Mouse (Mus musculus) forebrain, embryonic 10.5 days (tissue): Measurements from ENCODE around the gene Ralgps1. TPM values are rescaled to one million over a fixed set of nuclear protein-coding genes. Genes with fewer than 3 reads are reported as not detected.
A peak's percentile ranks its signal among the peaks of the same experiment; 100 is the strongest.
"Not testable (repeated sequence)": the region's sequence is repeated elsewhere in the genome, so short reads cannot be mapped to it uniquely, and the experiment has no call there.

Experiments used
- DNase-seq: peaks from one replicate; pipeline ENCODE4 v3.0.0-alpha.2; 2017; ENCODE audit warnings: low spot score; ENCODE audit errors: extremely low spot score
- H3K27ac ChIP-seq: fragments of 300-500 bp; sonication (generic); 2 replicates; pipeline ENCODE4 v1.5.1; 2016; ENCODE audit warnings: mild to moderate bottlenecking
- H3K27me3 ChIP-seq: fragments of 300-500 bp; sonication (generic); 2 replicates; pipeline ENCODE4 v1.6.1; 2016; ENCODE audit warnings: mild to moderate bottlenecking; ENCODE audit not compliant: poor library complexity, severe bottlenecking
- H3K36me3 ChIP-seq: fragments of 300-500 bp; sonication (generic); replicated peaks from 2 replicates; pipeline ENCODE4 v1.6.1; 2016; ENCODE audit warnings: mild to moderate bottlenecking, moderate library complexity
- H3K4me1 ChIP-seq: fragments of 300-500 bp; sonication (generic); 2 replicates; pipeline ENCODE4 v1.6.1; 2016
- H3K4me3 ChIP-seq: fragments of 300-500 bp; sonication (generic); 2 replicates; pipeline ENCODE4 v1.5.1; 2016; ENCODE audit warnings: mild to moderate bottlenecking, moderate library complexity
- H3K9me3 ChIP-seq: fragments of 300-500 bp; sonication (generic); 2 replicates; pipeline ENCODE4 v1.6.1; 2016; ENCODE audit warnings: mild to moderate bottlenecking, moderate library complexity
- WGBS: fragments of 180-500 bp; shearing (Covaris S2); methylation state at CpG from one replicate; pipeline ENCODE4 v1.1.7; 2016; 5-methylcytosine and 5-hydroxymethylcytosine counted together
- polyA plus RNA-seq: library from polyadenylated mRNA; unstranded; fragments of >200 nt; fragmentation: Nextera tagmentation; extraction: Ambion mirVana; gene quantifications from 2 replicates; pipeline ENCODE4 v1.2.1, GENCODE M21; 2016

The Ralgps1 gene
- polyA plus RNA-seq, 1 experiment from 2014 or later: 6.9 TPM

- Histone ChIP-seq H3K9me3 (no peaks in the 10 kb centered on the region), H3K27me3 (peaks cover 29% of the 10 kb centered on the region), H3K4me3 (no peak overlapping the region), H3K27ac (no peak overlapping the region), H3K36me3 (no peaks in the 10 kb centered on the region), H3K4me1 (peaks cover 14% of the 10 kb centered on the region)
- DNase-seq: no peak
- WGBS: 94% methylated on average over 6 of the region's 6 CpGs
Measured at GRCm38 (mm10) chr2:33136366-33136765, 234.9 kb downstream of the Ralgps1 start.

DNA sequence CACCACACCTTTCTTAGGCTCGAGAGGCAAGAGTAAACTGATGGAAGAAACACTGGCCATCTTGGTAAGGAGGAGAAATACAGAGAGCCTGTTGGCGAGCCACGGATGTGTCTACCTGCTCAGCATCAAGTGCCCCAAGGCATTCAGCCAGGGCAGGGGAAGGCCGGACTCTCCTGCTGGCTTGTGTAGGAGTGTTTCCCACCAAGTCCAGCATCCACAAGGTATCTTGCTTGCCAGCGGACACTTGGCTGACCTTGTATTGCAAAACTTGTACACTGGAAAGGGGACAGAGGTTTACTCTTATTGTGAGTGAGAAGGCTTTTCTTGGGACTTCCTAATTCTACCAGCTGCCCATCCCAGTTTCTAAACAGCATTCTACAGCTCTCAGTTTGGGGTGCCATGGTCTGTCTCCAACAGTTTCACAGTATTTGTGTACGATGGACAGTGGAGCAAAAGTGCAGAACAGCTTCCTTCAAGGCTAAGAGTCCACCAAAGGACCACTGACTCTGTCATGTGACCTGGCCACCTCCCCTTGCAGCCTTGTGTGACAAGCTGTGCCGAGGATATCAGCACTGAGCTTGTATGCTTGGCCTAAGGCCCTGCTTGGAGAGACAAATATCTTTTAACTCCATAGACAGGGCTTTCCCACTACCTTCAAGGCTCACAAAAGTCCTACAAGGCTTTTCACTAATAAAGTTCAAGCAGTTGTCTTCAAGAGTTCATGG is 236.4 kb downstream of the Ralgps1 start:
- Histone ChIP-seq H3K36me3 (no peaks in the 10 kb centered on the region), H3K9me3 (no peaks in the 10 kb centered on the region), H3K27ac (no peak overlapping the region), H3K4me1 (peaks cover 27% of the 10 kb centered on the region), H3K27me3 (peaks cover 34% of the 10 kb centered on the region), H3K4me3 (no peak overlapping the region)
- 77% methylated on average over 7 of the region's 7 CpGs for WGBS
- DNase-seq: no peak

- no peak for DNase-seq
- Histone ChIP-seq H3K36me3 (no peaks in the 10 kb centered on the region), H3K4me3 (peak overlapping the region; percentile 83; the same call in 1 of the 2 replicates), H3K9me3 (no peaks in the 10 kb centered on the region), H3K27ac (no peak overlapping the region), H3K27me3 (peaks cover 49% of the 10 kb centered on the region), H3K4me1 (peaks cover 36% of the 10 kb centered on the region)
- 4% methylated on average over 7 of the region's 7 CpGs for WGBS
Measured at GRCm38 (mm10) chr2:33132306-33132705, 239.0 kb downstream of the Ralgps1 start.

DNA sequence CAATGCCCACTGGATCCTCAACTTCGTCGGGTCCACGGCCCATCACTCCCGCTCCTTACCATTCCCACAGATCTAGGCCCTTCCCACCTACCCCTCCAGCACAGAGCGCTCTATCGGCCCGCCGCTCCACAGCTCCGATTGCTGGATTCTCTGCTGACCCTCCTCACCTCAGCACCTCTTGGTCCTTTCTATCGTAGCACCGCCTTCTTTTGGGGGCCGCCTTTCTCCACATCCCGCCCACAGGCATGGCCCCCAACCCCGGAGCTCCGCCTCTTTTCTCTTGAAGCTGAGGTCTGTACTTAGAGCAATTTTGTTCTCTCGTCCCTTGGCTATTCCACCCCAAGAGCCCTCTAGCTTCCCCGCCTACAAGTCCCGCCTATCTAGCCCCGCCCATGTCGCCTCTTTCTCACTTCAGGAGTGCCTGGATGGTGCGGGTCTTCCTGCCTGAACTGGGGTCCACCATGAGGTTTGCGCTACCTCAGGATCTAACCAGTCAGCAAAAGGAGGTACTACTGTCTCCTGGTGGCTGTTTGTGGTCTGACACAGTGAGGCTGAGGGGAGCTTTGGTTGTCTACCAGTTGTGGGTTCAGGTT is 239.7 kb downstream of the Ralgps1 start, which contains the start of gene Garnl3:
Gene Garnl3, minus strand, starts transcription at position 155 of the 593 bp plus-strand sequence.
- Histone ChIP-seq H3K4me1 (peaks cover 36% of the 10 kb centered on the region), H3K9me3 (no peaks in the 10 kb centered on the region), H3K27ac (peak within 1 kb of the TSS; percentile 87), H3K4me3 (peak within 1 kb of the TSS; percentile 83), H3K36me3 (no peaks in the 10 kb centered on the region), H3K27me3 (peaks cover 49% of the 10 kb centered on the region)
- peak; percentile 62 for DNase-seq
- under 1% methylated on average over 22 of the region's 22 CpGs for WGBS

DNA sequence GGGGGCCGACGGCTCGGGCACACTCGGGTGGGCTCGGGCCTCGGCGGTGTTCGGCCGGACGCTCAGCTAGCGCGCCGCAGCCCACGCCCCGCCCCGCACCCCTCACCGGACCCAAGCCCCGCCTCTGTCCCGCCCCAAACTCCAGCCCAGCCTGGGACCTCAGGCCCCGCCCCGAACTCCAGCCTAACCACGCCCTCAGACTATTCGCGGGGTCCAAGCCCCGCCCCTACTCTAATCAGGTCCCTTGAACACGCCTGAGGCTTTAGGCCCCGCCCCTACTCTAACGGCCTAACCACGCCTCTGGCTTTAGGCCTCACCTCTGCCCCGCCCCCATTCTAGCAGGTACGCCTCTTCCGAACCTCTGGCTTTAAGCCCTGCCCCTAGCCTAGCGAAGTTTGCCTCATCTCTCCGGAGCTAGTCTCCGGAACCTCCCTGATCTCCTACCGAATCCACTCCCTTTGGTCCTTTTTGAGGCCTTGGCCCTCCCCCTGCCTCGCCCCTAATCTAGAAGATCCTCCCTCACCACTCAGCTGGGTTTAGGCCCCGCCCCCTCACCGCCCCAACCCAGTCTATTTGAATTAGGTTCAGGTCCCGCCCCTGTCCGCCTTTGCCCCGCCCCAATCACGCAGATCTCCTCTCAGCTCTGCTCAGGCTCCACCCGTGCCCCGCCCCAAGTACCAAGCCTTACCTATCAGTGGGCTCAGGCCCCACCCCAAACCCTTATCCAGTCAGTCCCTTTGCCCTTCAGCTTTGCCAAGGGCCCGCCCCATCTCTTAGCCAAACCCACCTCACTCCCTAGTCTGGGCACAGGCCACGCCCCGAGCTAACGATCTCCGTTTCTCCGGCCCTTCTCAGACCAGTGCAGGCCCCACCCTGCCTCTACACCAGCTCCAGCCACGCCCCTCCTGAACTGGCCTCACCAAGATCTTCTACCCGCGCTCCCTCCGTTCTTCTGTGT is 240.5 kb downstream of the Ralgps1 start:
- Histone ChIP-seq H3K36me3 (no peaks in the 10 kb centered on the region), H3K27me3 (peaks cover 49% of the 10 kb centered on the region), H3K4me1 (peaks cover 36% of the 10 kb centered on the region), H3K9me3 (no peaks in the 10 kb centered on the region), H3K4me3 (peak overlapping the region; percentile 83), H3K27ac (peak overlapping the region; percentile 87)
- peak; percentile 99 for DNase-seq
- under 1% methylated on average over 55 of the region's 55 CpGs for WGBS

- peaks cover 49% of the 10 kb centered on the region for H3K27me3 ChIP-seq
Measured at GRCm38 (mm10) chr2:33130141-33130525, 241.2 kb downstream of the Ralgps1 start.

DNA sequence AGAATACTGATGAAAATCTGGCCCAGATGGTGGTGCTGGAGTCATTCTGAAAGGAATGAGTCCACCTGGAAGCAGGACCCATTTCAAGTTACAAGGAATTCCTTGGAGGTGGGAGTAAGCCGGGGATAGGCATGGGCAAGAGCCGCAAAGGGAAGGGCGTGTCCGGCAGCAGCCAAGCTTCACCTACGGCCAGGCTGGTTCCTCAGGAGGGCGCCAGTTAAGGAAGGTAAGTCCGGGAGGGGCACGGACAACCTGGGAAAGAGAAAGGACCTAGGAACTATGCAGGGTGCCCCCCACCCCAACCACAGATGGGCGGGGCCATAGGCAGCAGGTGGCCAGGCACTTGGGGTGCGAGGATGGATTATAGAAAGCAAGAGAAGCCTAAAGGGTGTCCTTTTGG is 241.6 kb downstream of the Ralgps1 start:
- Histone ChIP-seq H3K9me3 (no peaks in the 10 kb centered on the region), H3K36me3 (no peaks in the 10 kb centered on the region), H3K4me3 (peak overlapping the region; percentile 83), H3K27me3 (peaks cover 49% of the 10 kb centered on the region), H3K27ac (peak overlapping the region; percentile 87; the same call in 1 of the 2 replicates), H3K4me1 (peaks cover 36% of the 10 kb centered on the region)
- WGBS: 4% methylated on average over 10 of the region's 10 CpGs
- DNase-seq: no peak

More at GRCm38 (mm10) chr2:33130141-33130525, 241.2 kb downstream of the Ralgps1 start:
- H3K9me3 ChIP-seq: no peaks in the 10 kb centered on the region
- H3K4me3 ChIP-seq: peak overlapping the region; percentile 83
- no peak for DNase-seq
- H3K27ac ChIP-seq: peak overlapping the region; percentile 87
- H3K4me1 ChIP-seq: peaks cover 36% of the 10 kb centered on the region
- WGBS: under 1% methylated on average over 33 of the region's 33 CpGs
- H3K36me3 ChIP-seq: no peaks in the 10 kb centered on the region

DNA sequence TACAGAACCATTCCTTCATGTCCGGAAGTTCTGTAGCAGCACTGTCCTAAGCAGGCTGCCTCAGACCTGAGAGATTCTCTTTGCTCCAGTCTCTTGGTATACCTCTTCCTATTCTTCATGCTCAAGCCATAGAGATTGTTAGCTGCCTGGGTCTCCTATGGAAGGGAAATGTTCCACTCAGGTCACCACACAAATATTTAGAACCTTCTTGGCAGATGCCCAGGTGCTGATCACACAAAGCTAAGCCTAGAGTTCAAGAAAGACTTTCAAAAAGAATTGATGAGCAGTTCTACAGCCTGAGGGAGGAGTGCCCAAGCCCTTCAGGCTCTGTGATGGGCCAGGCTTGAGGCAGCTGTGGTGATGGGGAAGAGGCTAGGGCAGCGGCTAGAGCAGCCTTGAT is 242.3 kb downstream of the Ralgps1 start:
- WGBS: 69% methylated on average over 2 of the region's 2 CpGs
- peak overlapping the region; percentile 83; the same call in 1 of the 2 replicates for H3K4me3 ChIP-seq

DNA sequence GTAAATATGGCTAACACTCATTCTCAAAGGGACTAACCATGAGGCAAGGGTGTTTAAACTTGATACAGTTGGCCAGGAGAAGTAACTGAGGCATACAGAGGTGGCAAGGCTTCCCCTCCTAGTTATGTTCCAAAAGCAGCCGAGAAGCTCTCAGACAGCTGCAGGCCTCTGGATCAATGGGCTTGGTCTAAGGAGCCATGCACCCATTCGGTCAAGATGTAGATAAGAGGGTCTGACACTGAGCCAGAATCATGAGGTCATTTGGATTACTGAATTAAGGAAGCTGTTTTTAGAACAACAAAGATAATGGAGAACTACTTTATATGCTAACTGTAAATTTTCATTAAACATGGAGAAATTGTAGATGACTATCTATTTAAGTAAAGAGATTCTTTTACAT is 244.0 kb downstream of the Ralgps1 start:
- H3K27me3 ChIP-seq: peaks cover 29% of the 10 kb centered on the region
- H3K4me1 ChIP-seq: peaks cover 31% of the 10 kb centered on the region
- no peaks in the 10 kb centered on the region for H3K9me3 ChIP-seq
- H3K36me3 ChIP-seq: no peaks in the 10 kb centered on the region
- H3K4me3 ChIP-seq: no peak overlapping the region
- H3K27ac ChIP-seq: no peak overlapping the region
- 87% methylated on average over 2 of the region's 2 CpGs for WGBS
- no peak for DNase-seq

More for the DNA sequence above, 242.3 kb downstream of the Ralgps1 start:
- no peaks in the 10 kb centered on the region for H3K36me3 ChIP-seq
- H3K4me1 ChIP-seq: peaks cover 36% of the 10 kb centered on the region
- no peaks in the 10 kb centered on the region for H3K9me3 ChIP-seq
- H3K27ac ChIP-seq: no peak overlapping the region
- peaks cover 46% of the 10 kb centered on the region for H3K27me3 ChIP-seq
- no peak for DNase-seq

GRCm38 (mm10) chr2:33122856-33123255 is 248.4 kb downstream of the Ralgps1 start:
- H3K4me3 ChIP-seq: no peak overlapping the region
- WGBS: 79% methylated on average over 6 of the region's 6 CpGs
- H3K9me3 ChIP-seq: no peaks in the 10 kb centered on the region
- H3K36me3 ChIP-seq: no peaks in the 10 kb centered on the region
- no peak for DNase-seq
- H3K27me3 ChIP-seq: no peaks in the 10 kb centered on the region
- H3K4me1 ChIP-seq: no peaks in the 10 kb centered on the region
- H3K27ac ChIP-seq: no peak overlapping the region

DNA sequence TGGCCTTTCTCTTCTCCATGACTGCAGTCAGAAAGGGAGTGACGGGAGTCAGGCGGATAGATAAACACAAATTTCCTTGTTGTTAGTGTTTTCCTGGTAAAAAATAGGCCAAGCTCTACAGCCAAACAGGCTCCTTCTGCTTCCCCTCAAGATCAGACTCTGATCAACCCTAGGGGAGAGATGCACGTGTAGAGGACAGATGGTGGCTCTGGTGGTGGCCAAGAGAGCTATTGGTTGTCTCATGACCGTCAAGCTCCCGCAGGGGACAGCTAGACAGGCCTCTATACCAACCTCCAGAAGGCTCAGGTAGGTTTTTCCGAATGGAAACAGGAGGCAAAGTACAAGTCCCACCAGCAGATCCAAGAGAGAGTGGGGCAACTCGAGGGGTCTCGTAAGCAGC is 270.8 kb downstream of the Ralgps1 start:
- Histone ChIP-seq H3K27ac (no peak overlapping the region), H3K4me1 (peaks cover 6% of the 10 kb centered on the region), H3K9me3 (no peaks in the 10 kb centered on the region), H3K4me3 (no peak overlapping the region), H3K36me3 (no peaks in the 10 kb centered on the region), H3K27me3 (no peaks in the 10 kb centered on the region)
- WGBS: 84% methylated on average over 8 of the region's 8 CpGs
- no peak for DNase-seq

DNA sequence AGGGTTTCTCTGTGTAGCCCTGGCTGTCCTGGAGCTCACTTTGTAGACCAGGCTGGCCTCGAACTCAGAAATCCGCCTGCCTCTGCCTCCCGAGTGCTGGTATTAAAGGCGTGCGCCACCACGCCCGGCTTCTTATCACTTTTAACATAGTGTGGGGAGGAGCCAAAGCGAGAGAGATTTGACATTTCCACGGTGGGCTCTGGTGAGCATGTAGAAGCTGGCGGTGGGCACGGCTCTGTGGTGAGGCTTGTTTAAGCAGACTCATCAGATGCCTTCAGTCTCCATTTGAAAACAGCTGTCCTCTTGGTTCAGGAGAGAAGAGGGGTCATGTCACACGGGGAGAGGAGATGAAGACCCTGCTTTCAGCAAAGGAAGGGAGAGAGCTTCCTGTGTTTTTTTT is 274.0 kb downstream of the Ralgps1 start:
- not testable (repeated sequence) for H3K4me3 ChIP-seq, H3K36me3 ChIP-seq, H3K27ac ChIP-seq, H3K9me3 ChIP-seq, H3K27me3 ChIP-seq, DNase-seq
- H3K4me1 ChIP-seq: peaks cover 11% of the 10 kb centered on the region
- WGBS: 90% methylated on average over 12 of the region's 12 CpGs
